ENCODE assay signal across 17 mouse cellular contexts in genomic region chr6:100429511-100429910, GRCm38 (mm10).
A peak's percentile ranks its signal among the peaks of the same experiment; 100 is the strongest.
DNase-seq lines count a peak whose midpoint lies in the region; ATAC-seq lines count a peak whose summit lies in the region.
"Had no signal": no experiment of that assay in that cellular context is flagged by ENCODE, and none has a peak within 500 bp of the region (broad histone marks: within the 10 kb centered on the region; RNA-seq: fewer than 3 reads in every experiment).

No protein-coding gene starts in this region.

- H3K4me3 ChIP-seq in embryonic facial prominence, embryonic 14.5 days (ENCODE audit: low read depth, low read length), result no peak overlapping the region
- H3K4me3 ChIP-seq in embryonic facial prominence, embryonic 10.5 days, result no peak overlapping the region
- H3K4me3 ChIP-seq: heart, embryonic 13.5 days; neural tube, embryonic 13.5 days had no signal

- peaks cover 17% of the 10 kb centered on the region for H3K4me1 ChIP-seq in embryonic facial prominence, embryonic 14.5 days (ENCODE audit: control insufficient read depth, insufficient read depth, low read length)
- H3K4me1 ChIP-seq in embryonic facial prominence, embryonic 10.5 days, result peaks cover 65% of the 10 kb centered on the region

- H3K27me3 ChIP-seq in embryonic facial prominence, embryonic 14.5 days (replicated peaks; ENCODE audit: control insufficient read depth, insufficient read depth, low read length), result no peaks in the 10 kb centered on the region
- H3K27me3 ChIP-seq in embryonic facial prominence, embryonic 10.5 days (replicated peaks; ENCODE audit: low read depth, poor library complexity, severe bottlenecking), result peaks cover 100% of the 10 kb centered on the region

- no peaks in the 10 kb centered on the region for H3K9me3 ChIP-seq in embryonic facial prominence, embryonic 14.5 days (ENCODE audit: control insufficient read depth, low read length)
- H3K9me3 ChIP-seq in embryonic facial prominence, embryonic 10.5 days, result peaks cover 3% of the 10 kb centered on the region; the same call in 1 of the 2 replicates
- H3K9me3 ChIP-seq: heart, embryonic 13.5 days; neural tube, embryonic 13.5 days had no signal

- peak overlapping the region; percentile 6; the same call in 1 of the 2 replicates for H3K27ac ChIP-seq in embryonic facial prominence, embryonic 14.5 days (replicated peaks; ENCODE audit: low read depth, low read length)
- no peak overlapping the region for H3K27ac ChIP-seq in embryonic facial prominence, embryonic 10.5 days (replicated peaks)
- H3K27ac ChIP-seq: heart, embryonic 13.5 days; neural tube, embryonic 13.5 days had no signal

- no peaks in the 10 kb centered on the region for H3K36me3 ChIP-seq in embryonic facial prominence, embryonic 14.5 days (ENCODE audit: control insufficient read depth, insufficient read depth, low read length)
- no peaks in the 10 kb centered on the region for H3K36me3 ChIP-seq in embryonic facial prominence, embryonic 10.5 days (replicated peaks)
- H3K36me3 ChIP-seq: heart, embryonic 13.5 days; neural tube, embryonic 13.5 days had no signal

- WGBS in embryonic facial prominence, embryonic 14.5 days, result 53% methylated on average over 6 of the region's 6 CpGs
- 79% methylated on average over 6 of the region's 6 CpGs for WGBS in embryonic facial prominence, embryonic 10.5 days

- H3K9ac ChIP-seq in embryonic facial prominence, embryonic 14.5 days (ENCODE audit: low read depth, low read length), result no peak overlapping the region
- H3K9ac ChIP-seq: heart, embryonic 13.5 days; neural tube, embryonic 13.5 days had no signal

- DNase-seq in embryonic facial prominence, embryonic 14.5 days (ENCODE audit: low spot score), result peak; percentile 66
- no peak for DNase-seq in embryonic facial prominence, embryonic 10.5 days (ENCODE audit: low spot score)
- peak; percentile 19 to 49 for DNase-seq in left cerebral cortex, adult 18-20 months (ENCODE audit: low spot score in 2 of 2)
- no peak for DNase-seq in left cerebral cortex, adult 11 months (ENCODE audit: low spot score)
- DNase-seq in left cerebral cortex, postnatal 25 days (ENCODE audit: low spot score in 2 of 2), result peak; percentile 33 to 67
- peak; percentile 57 for DNase-seq in right cerebral cortex, postnatal 25 days
- no peak for DNase-seq in urinary bladder, postnatal 36 days (ENCODE audit: low spot score in 2 of 2)
- DNase-seq: adrenal gland, adult 2 months; B cell, adult 2 months; cerebellum, adult 8-10 months; heart, postnatal 4 days; kidney, adult 8-10 months; lung, postnatal 14 days; thymus, postnatal 4 days had no signal

- no peak for ATAC-seq in embryonic facial prominence, embryonic 14.5 days (ENCODE audit: low read depth)
- ATAC-seq in erythroid progenitor cell, adult 5-6 weeks (replicated peaks; ENCODE audit: low FRiP score, poor library complexity, severe bottlenecking), result no peak

- intact Hi-C loops in left cerebral cortex, postnatal 25 days (cut with DNase I), result no loop called here

- H3K4me2 ChIP-seq in embryonic facial prominence, embryonic 14.5 days (ENCODE audit: low read depth, low read length), result no peak overlapping the region
- H3K4me2 ChIP-seq: heart, embryonic 13.5 days; neural tube, embryonic 13.5 days had no signal

Comparison
In these comparisons a context has a peak if more than half of its experiments do, and no peak if none do; other contexts are left out.
1. DNase-seq: peak in embryonic facial prominence, embryonic 14.5 days (single experiment), left cerebral cortex, adult 18-20 months (2 of 2), left cerebral cortex, postnatal 25 days (2 of 2) and right cerebral cortex, postnatal 25 days (single experiment); none in embryonic facial prominence, embryonic 10.5 days (single experiment), left cerebral cortex, adult 11 months (single experiment) and urinary bladder, postnatal 36 days (0 of 2).